Mouse (Mus musculus): ENCODE data around the gene Acmsd. TPM values are rescaled to one million over a fixed set of nuclear protein-coding genes. Genes with fewer than 3 reads are reported as not detected.
"Not testable (repeated sequence)": the region's sequence is repeated elsewhere in the genome, so short reads cannot be mapped to it uniquely, and the experiment has no call there.

Gene Acmsd
- polyA plus RNA-seq, 1 experiment from 2014 or later, result 2.5 TPM

- Histone ChIP-seq H3K27ac (ENCODE audit: low read depth) (peak overlapping the region; percentile 48; the same call in 1 of the 2 replicates), H3K4me3 (ENCODE audit: low read depth, low read length) (no peak overlapping the region), H3K4me2 (ENCODE audit: low read depth, low read length) (no peak overlapping the region), H3K36me3 (replicated peaks; ENCODE audit: insufficient read depth, low read length) (no peaks in the 10 kb centered on the region), H3K9me3 (ENCODE audit: low read length) (no peaks in the 10 kb centered on the region; the same call in 1 of the 2 replicates), H3K9ac (replicated peaks) (no peak overlapping the region), H3K4me1 (ENCODE audit: insufficient read depth) (peaks cover 6% of the 10 kb centered on the region), H3K27me3 (ENCODE audit: insufficient read depth, low read length) (no peaks in the 10 kb centered on the region)
- peak; percentile 52 for DNase-seq
- WGBS (ENCODE audit: insufficient replicate concordance), result 70% methylated on average over 11 of the region's 11 CpGs
- no peak for TF ChIP-seq CTCF (IDR thresholded peaks at IDR 0.05; ENCODE audit: low read depth)
- TF ChIP-seq EP300 (IDR thresholded peaks at IDR 0.05; ENCODE audit: low read depth), result no peak
- peak; percentile 90 for ATAC-seq
Observed at GRCm38 (mm10) chr1:127750401-127751102, 21.3 kb downstream of the Acmsd start.

GRCm38 (mm10) chr1:127755806-127756205, 26.6 kb downstream of the Acmsd start:
- peak overlapping the region; percentile 85 for H3K27ac ChIP-seq (ENCODE audit: low read depth)
- H3K36me3 ChIP-seq (replicated peaks; ENCODE audit: insufficient read depth, low read length), result no peaks in the 10 kb centered on the region
- peak overlapping the region; percentile 61; the same call in 1 of the 2 replicates for H3K4me2 ChIP-seq (ENCODE audit: low read depth, low read length)
- no peaks in the 10 kb centered on the region for H3K27me3 ChIP-seq (ENCODE audit: insufficient read depth, low read length)
- H3K9ac ChIP-seq (replicated peaks), result no peak overlapping the region; the same call in 1 of the 2 replicates
- no peaks in the 10 kb centered on the region; the same call in 1 of the 2 replicates for H3K9me3 ChIP-seq (ENCODE audit: low read length)
- TF ChIP-seq EP300 (IDR thresholded peaks at IDR 0.05; ENCODE audit: low read depth), result no peak
- TF ChIP-seq CTCF (IDR thresholded peaks at IDR 0.05; ENCODE audit: low read depth), result no peak
- DNase-seq (no peak), ATAC-seq (peak; percentile 24)
- WGBS (ENCODE audit: insufficient replicate concordance), result 40% methylated on average over 4 of the region's 4 CpGs
- H3K4me1 ChIP-seq (ENCODE audit: insufficient read depth), result peaks cover 18% of the 10 kb centered on the region
- H3K4me3 ChIP-seq (ENCODE audit: low read depth, low read length), result no peak overlapping the region

GRCm38 (mm10) chr1:127756331-127757163, 27.3 kb downstream of the Acmsd start:
- Histone ChIP-seq H3K9ac (replicated peaks) (peak overlapping the region; percentile 55), H3K36me3 (replicated peaks; ENCODE audit: insufficient read depth, low read length) (no peaks in the 10 kb centered on the region), H3K4me1 (ENCODE audit: insufficient read depth) (peaks cover 18% of the 10 kb centered on the region), H3K4me2 (ENCODE audit: low read depth, low read length) (peak overlapping the region; percentile 61), H3K9me3 (ENCODE audit: low read length) (no peaks in the 10 kb centered on the region; the same call in 1 of the 2 replicates), H3K27me3 (ENCODE audit: insufficient read depth, low read length) (no peaks in the 10 kb centered on the region), H3K27ac (ENCODE audit: low read depth) (peak overlapping the region; percentile 85), H3K4me3 (ENCODE audit: low read depth, low read length) (peak overlapping the region; percentile 7; the same call in 1 of the 2 replicates)
- TF ChIP-seq EP300 (IDR thresholded peaks at IDR 0.05; ENCODE audit: low read depth), result peak; percentile 98
- TF ChIP-seq CTCF (IDR thresholded peaks at IDR 0.05; ENCODE audit: low read depth), result no peak
- DNase-seq (peak; percentile 58), ATAC-seq (peak; percentile 98)
- 50% methylated on average over 5 of the region's 5 CpGs for WGBS (ENCODE audit: insufficient replicate concordance)

- Histone ChIP-seq H3K27ac (ENCODE audit: low read depth) (peak overlapping the region; percentile 85), H3K4me3 (ENCODE audit: low read depth, low read length) (peak overlapping the region; percentile 7; the same call in 1 of the 2 replicates), H3K4me1 (ENCODE audit: insufficient read depth) (peaks cover 18% of the 10 kb centered on the region), H3K9ac (replicated peaks) (peak overlapping the region; percentile 55), H3K4me2 (ENCODE audit: low read depth, low read length) (peak overlapping the region; percentile 61)
- WGBS (ENCODE audit: insufficient replicate concordance), result 86% methylated on average over 3 of the region's 3 CpGs
- 0 out of 2 replicates have a peak, but pooled peaks have one; percentile 1 for ATAC-seq
- not testable (repeated sequence) for H3K27me3 ChIP-seq (ENCODE audit: insufficient read depth, low read length); H3K9me3 ChIP-seq (ENCODE audit: low read length); DNase-seq; H3K36me3 ChIP-seq (replicated peaks; ENCODE audit: insufficient read depth, low read length)
Observed at GRCm38 (mm10) chr1:127757164-127757545, 27.9 kb downstream of the Acmsd start.

GRCm38 (mm10) chr1:127765468-127765867, 36.3 kb downstream of the Acmsd start:
- ATAC-seq (no peak), DNase-seq (no peak)
- Histone ChIP-seq H3K36me3 (replicated peaks; ENCODE audit: insufficient read depth, low read length) (no peaks in the 10 kb centered on the region), H3K27me3 (ENCODE audit: insufficient read depth, low read length) (no peaks in the 10 kb centered on the region), H3K27ac (ENCODE audit: low read depth) (no peak overlapping the region), H3K4me1 (ENCODE audit: insufficient read depth) (no peaks in the 10 kb centered on the region), H3K9ac (replicated peaks) (no peak overlapping the region), H3K9me3 (ENCODE audit: low read length) (no peaks in the 10 kb centered on the region), H3K4me2 (ENCODE audit: low read depth, low read length) (no peak overlapping the region), H3K4me3 (ENCODE audit: low read depth, low read length) (no peak overlapping the region)
- TF ChIP-seq CTCF (IDR thresholded peaks at IDR 0.05; ENCODE audit: low read depth) (peak; percentile 64), EP300 (IDR thresholded peaks at IDR 0.05; ENCODE audit: low read depth) (no peak)
- WGBS (ENCODE audit: insufficient replicate concordance), result 66% methylated on average over 2 of the region's 2 CpGs

GRCm38 (mm10) chr1:127766741-127767140, 37.5 kb downstream of the Acmsd start:
- Histone ChIP-seq H3K9me3 (ENCODE audit: low read length) (no peaks in the 10 kb centered on the region), H3K36me3 (replicated peaks; ENCODE audit: insufficient read depth, low read length) (0 out of 2 replicates have a peak, but pooled peaks cover under 1% of the 10 kb centered on the region), H3K9ac (replicated peaks) (no peak overlapping the region), H3K4me3 (ENCODE audit: low read depth, low read length) (no peak overlapping the region), H3K27me3 (ENCODE audit: insufficient read depth, low read length) (no peaks in the 10 kb centered on the region), H3K4me2 (ENCODE audit: low read depth, low read length) (no peak overlapping the region), H3K4me1 (ENCODE audit: insufficient read depth) (no peaks in the 10 kb centered on the region), H3K27ac (ENCODE audit: low read depth) (no peak overlapping the region)
- 78% methylated on average over 2 of the region's 2 CpGs for WGBS (ENCODE audit: insufficient replicate concordance)
- ATAC-seq (no peak), DNase-seq (no peak)
- TF ChIP-seq CTCF (IDR thresholded peaks at IDR 0.05; ENCODE audit: low read depth) (no peak), EP300 (IDR thresholded peaks at IDR 0.05; ENCODE audit: low read depth) (no peak)
